In the genomic region with DNA sequence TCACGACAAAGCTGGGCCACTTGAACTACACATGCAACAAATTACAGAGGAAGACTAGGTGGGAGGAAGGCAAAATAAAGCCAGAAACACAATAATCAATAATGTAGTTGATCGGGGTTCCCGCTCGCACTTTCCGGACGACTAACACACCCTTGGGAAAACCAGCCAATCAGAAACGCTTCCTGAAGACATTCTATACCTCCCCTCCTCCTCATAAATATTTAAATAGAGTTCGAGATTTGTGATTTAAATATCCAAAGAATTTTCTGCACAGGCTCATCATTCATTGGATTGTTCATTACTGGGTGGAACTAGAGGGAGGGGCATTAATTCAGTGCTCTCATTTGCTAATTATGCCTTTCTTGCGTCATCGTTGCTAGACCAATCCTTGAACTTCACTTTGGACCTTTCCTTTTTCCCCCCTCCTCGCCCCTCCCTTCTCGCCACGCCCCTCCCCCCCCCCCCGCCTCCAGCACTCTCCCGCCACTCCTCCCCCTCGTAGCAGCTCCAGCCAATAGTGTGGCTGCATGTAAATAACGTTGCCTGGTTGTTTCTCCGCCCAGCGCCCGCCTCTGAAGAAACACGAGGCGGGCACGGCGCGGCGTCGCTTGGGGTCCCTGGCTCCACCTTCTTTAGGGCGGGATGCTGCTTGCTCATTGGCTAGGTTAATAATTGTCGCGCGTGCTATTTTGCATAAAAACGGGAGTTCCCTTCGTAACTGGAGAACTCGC, we compare ENCODE assay signal across 8 mouse cellular contexts.
DNase-seq lines count a peak whose midpoint lies in the region; ATAC-seq and TF ChIP-seq lines count a peak whose summit lies in the region.

No protein-coding gene starts in this region.

- 2% methylated on average over 32 of the region's 34 CpGs for WGBS in cerebellum, adult 2 months
- WGBS in hindbrain, embryonic 13.5 days = under 1% methylated on average over 32 of the region's 34 CpGs
- under 1% methylated on average over 30 of the region's 34 CpGs for WGBS in midbrain, postnatal 0 days

- no peaks in the 10 kb centered on the region for H3K36me3 ChIP-seq in hindbrain, embryonic 13.5 days
- no peaks in the 10 kb centered on the region for H3K36me3 ChIP-seq in midbrain, postnatal 0 days (ENCODE audit: insufficient read depth, low read length)

- no peaks in the 10 kb centered on the region for H3K9me3 ChIP-seq in hindbrain, embryonic 13.5 days
- no peaks in the 10 kb centered on the region for H3K9me3 ChIP-seq in midbrain, postnatal 0 days (ENCODE audit: low read length)

- peak; percentile 80 to 90 for DNase-seq in cerebellum, postnatal 10 days
- no peak for DNase-seq in cerebellum, adult 2 months
- peak; percentile 98 for DNase-seq in brain, embryonic 14.5 days (ENCODE audit: low read depth)
- DNase-seq in gastrocnemius, adult 18-20 months (ENCODE audit: low spot score) = peak; percentile 53
- DNase-seq in liver = peak; percentile 95
- DNase-seq in midbrain, postnatal 0 days (ENCODE audit: low spot score) = peak; percentile 93
- DNase-seq in thymus, postnatal 0 days (ENCODE audit: low spot score) = peak; percentile 92

- H3K27me3 ChIP-seq in cerebellum, adult 2 months (ENCODE audit: control insufficient read depth, insufficient read depth, low read length) = peaks cover 19% of the 10 kb centered on the region; the same call in 1 of the 2 replicates
- H3K27me3 ChIP-seq in hindbrain, embryonic 13.5 days = peaks cover 90% of the 10 kb centered on the region
- peaks cover 73% of the 10 kb centered on the region for H3K27me3 ChIP-seq in midbrain, postnatal 0 days (ENCODE audit: insufficient read depth, low read length)

- H3K27ac ChIP-seq in cerebellum, adult 2 months (ENCODE audit: insufficient read depth, low read length) = no peak overlapping the region
- no peak overlapping the region for H3K27ac ChIP-seq in hindbrain, embryonic 13.5 days
- H3K27ac ChIP-seq in midbrain, postnatal 0 days (ENCODE audit: low read depth, low read length) = no peak overlapping the region

- H3K9ac ChIP-seq in hindbrain, embryonic 13.5 days = no peak overlapping the region
- no peak overlapping the region for H3K9ac ChIP-seq in midbrain, postnatal 0 days (replicated peaks; ENCODE audit: low read length, poor library complexity, severe bottlenecking)

- peak overlapping the region; percentile 34 for H3K4me2 ChIP-seq in hindbrain, embryonic 13.5 days
- no peak overlapping the region for H3K4me2 ChIP-seq in midbrain, postnatal 0 days (ENCODE audit: low read depth, low read length, poor library complexity, severe bottlenecking)

- no peak overlapping the region for H3K4me3 ChIP-seq in cerebellum, adult 2 months (replicated peaks; ENCODE audit: insufficient read depth, low read depth, low read length)
- no peak overlapping the region; the same call in 1 of the 2 replicates for H3K4me3 ChIP-seq in hindbrain, embryonic 13.5 days
- no peak overlapping the region for H3K4me3 ChIP-seq in midbrain, postnatal 0 days (ENCODE audit: low read depth, low read length)

- no peaks in the 10 kb centered on the region for H3K4me1 ChIP-seq in cerebellum, adult 2 months (ENCODE audit: control insufficient read depth, insufficient read depth, low read length)
- H3K4me1 ChIP-seq in hindbrain, embryonic 13.5 days (replicated peaks) = peaks cover 9% of the 10 kb centered on the region; the same call in 1 of the 2 replicates
- no peaks in the 10 kb centered on the region for H3K4me1 ChIP-seq in midbrain, postnatal 0 days (ENCODE audit: insufficient read depth, low read length)

- peak; percentile 97 for ATAC-seq in hindbrain, embryonic 13.5 days (ENCODE audit: low FRiP score)
- ATAC-seq in midbrain, postnatal 0 days (ENCODE audit: low FRiP score) = peak; percentile 75

- no peak for TF ChIP-seq CTCF in cerebellum, adult 2 months (IDR thresholded peaks at IDR 0.05; ENCODE audit: borderline replicate concordance, insufficient read depth, low read depth, low read length)
- no peak for TF ChIP-seq CTCF in brain, embryonic 14.5 days (IDR thresholded peaks at IDR 0.05; ENCODE audit: borderline replicate concordance, extremely low read depth, insufficient read depth, insufficient read length)
- no peak for TF ChIP-seq CTCF in midbrain, postnatal 0 days (IDR thresholded peaks at IDR 0.05)

- TF ChIP-seq POLR2A in cerebellum, adult 2 months (IDR thresholded peaks at IDR 0.05; ENCODE audit: borderline replicate concordance, insufficient read depth, low read length) = no peak
- TF ChIP-seq POLR2A in brain, embryonic 14.5 days (IDR thresholded peaks at IDR 0.05; ENCODE audit: borderline replicate concordance, extremely low read depth, insufficient read depth, insufficient read length, poor library complexity, severe bottlenecking) = no peak

Comparison
In these comparisons a context has a peak if more than half of its experiments do, and no peak if none do; other contexts are left out.
1. DNase-seq: peak in cerebellum, postnatal 10 days (2 of 2), brain, embryonic 14.5 days (single experiment), gastrocnemius, adult 18-20 months (single experiment), liver (single experiment), midbrain, postnatal 0 days (single experiment) and thymus, postnatal 0 days (single experiment); none in cerebellum, adult 2 months (0 of 2).